Mouse (Mus musculus) CH12.LX (cell line): ENCODE measurements at regions not wholly inside any gene's neighbourhood (a gene's known extent, or its start where the extent isn't known, plus 50 kb on each side); places are given as distances from the start of the nearest gene placed in this dataset.

Experiments
- POLR2A ChIP-seq: IDR thresholded peaks from 2 replicates; pipeline ENCODE4 v1.6.1; 2011; ENCODE audit warnings: low read depth, mild to moderate bottlenecking, improper control_type of control experiment, low read length
- RCOR1 ChIP-seq: conservative IDR thresholded peaks from 2 replicates; pipeline ENCODE4 v1.6.1; 2012; ENCODE audit warnings: low read depth, mild to moderate bottlenecking, inconsistent platforms, low read length, improper control_type of control experiment

DNA sequence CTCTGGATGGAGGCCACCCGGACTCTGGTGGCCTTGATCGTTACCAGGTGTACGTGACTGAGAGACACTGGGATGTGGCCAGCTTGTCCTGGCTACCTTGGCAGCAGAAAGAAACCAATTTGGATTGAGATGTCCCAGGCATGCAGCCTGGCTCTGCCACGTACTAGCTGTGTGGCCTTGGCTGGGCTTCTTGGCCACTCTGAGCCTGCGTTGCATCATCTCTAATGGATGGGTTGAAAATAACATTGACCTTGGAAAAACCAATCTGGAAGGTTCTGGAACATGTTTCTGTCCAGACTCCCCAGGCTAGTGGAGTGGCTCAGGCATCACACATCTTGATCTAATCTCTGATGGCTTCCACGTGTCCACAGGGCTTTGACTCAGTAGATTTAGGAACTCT, 331.8 kb upstream of the Tbx3 start:
- TF ChIP-seq RCOR1 (no peak), POLR2A (no peak)
